Mouse (Mus musculus): ENCODE data around the gene B4galt4. TPM values are rescaled to one million over a fixed set of nuclear protein-coding genes. Genes with fewer than 3 reads are reported as not detected.

The B4galt4 gene
- polyA plus RNA-seq, 1 experiment, result 17.1 TPM

- Histone ChIP-seq H3K27ac (ENCODE audit: insufficient read depth, low read length) (no peak overlapping the region), H3K9me3 (replicated peaks; ENCODE audit: control insufficient read depth, insufficient read depth, low read length, poor library complexity, severe bottlenecking) (peaks cover 8% of the 10 kb centered on the region), H3K36me3 (ENCODE audit: control insufficient read depth, insufficient read depth, low read length, poor library complexity, severe bottlenecking) (no peaks in the 10 kb centered on the region), H3K27me3 (ENCODE audit: control insufficient read depth, insufficient read depth, low read length, poor library complexity, severe bottlenecking) (no peaks in the 10 kb centered on the region), H3K4me3 (ENCODE audit: low read depth, low read length) (no peak overlapping the region), H3K9ac (ENCODE audit: low read depth, poor library complexity, severe bottlenecking) (no peak overlapping the region), H3K4me1 (ENCODE audit: control insufficient read depth, insufficient read depth, low read length) (no peaks in the 10 kb centered on the region)
- TF ChIP-seq POLR2A (IDR thresholded peaks at IDR 0.05; ENCODE audit: insufficient read depth, low read length), result no peak
- no peak for TF ChIP-seq EP300 (IDR thresholded peaks at IDR 0.05; ENCODE audit: insufficient read depth, low read depth, low read length)
- TF ChIP-seq CTCF (IDR thresholded peaks at IDR 0.05; ENCODE audit: low read depth, low read length), result no peak
These were observed 17.8 kb upstream of the B4galt4 start for GRCm38 (mm10) chr16:38724256-38724655.

- H3K27ac ChIP-seq (ENCODE audit: insufficient read depth, low read length), result no peak overlapping the region
- H3K9me3 ChIP-seq (replicated peaks; ENCODE audit: control insufficient read depth, insufficient read depth, low read length, poor library complexity, severe bottlenecking), result peaks cover 8% of the 10 kb centered on the region
- H3K36me3 ChIP-seq (ENCODE audit: control insufficient read depth, insufficient read depth, low read length, poor library complexity, severe bottlenecking), result no peaks in the 10 kb centered on the region
- no peak for TF ChIP-seq CTCF (IDR thresholded peaks at IDR 0.05; ENCODE audit: low read depth, low read length)
- H3K4me1 ChIP-seq (ENCODE audit: control insufficient read depth, insufficient read depth, low read length), result no peaks in the 10 kb centered on the region
- no peak overlapping the region for H3K9ac ChIP-seq (ENCODE audit: low read depth, poor library complexity, severe bottlenecking)
- no peaks in the 10 kb centered on the region for H3K27me3 ChIP-seq (ENCODE audit: control insufficient read depth, insufficient read depth, low read length, poor library complexity, severe bottlenecking)
- H3K4me3 ChIP-seq (ENCODE audit: low read depth, low read length), result no peak overlapping the region
These were observed 17.1 kb upstream of the B4galt4 start for GRCm38 (mm10) chr16:38724974-38725373.

DNA sequence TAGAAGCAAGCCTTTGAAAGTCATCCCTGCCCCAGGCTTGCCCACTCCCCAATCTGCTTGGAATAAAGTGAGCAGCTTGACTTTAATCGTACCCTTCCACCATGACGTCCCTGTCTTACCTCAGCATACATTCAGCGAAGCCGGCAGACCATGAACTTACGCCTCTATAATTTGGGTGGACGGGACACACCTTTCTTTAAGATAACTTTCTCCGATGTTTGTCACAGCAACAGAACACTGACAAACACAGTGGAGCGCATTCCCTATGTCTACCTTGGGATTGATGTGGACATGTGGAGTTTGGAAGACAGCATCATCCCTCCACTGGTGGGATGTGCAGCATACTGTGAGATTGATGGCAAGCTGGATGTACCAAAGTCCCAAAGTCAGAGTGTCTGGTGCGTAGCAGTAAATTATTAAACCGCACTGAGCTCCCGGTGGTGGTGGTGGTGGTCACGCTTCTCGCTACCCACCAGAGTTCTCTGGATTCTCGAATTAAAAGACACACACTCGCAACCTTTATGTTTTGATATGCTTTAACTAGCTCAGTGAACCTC, 13.4 kb upstream of the B4galt4 start:
- no peaks in the 10 kb centered on the region for H3K27me3 ChIP-seq (ENCODE audit: control insufficient read depth, insufficient read depth, low read length, poor library complexity, severe bottlenecking)
- no peak overlapping the region for H3K4me3 ChIP-seq (ENCODE audit: low read depth, low read length)

GRCm38 (mm10) chr16:38729139-38729538, 12.9 kb upstream of the B4galt4 start:
- no peaks in the 10 kb centered on the region for H3K36me3 ChIP-seq (ENCODE audit: control insufficient read depth, insufficient read depth, low read length, poor library complexity, severe bottlenecking)
- H3K4me1 ChIP-seq (ENCODE audit: control insufficient read depth, insufficient read depth, low read length), result no peaks in the 10 kb centered on the region
- H3K4me3 ChIP-seq (ENCODE audit: low read depth, low read length), result no peak overlapping the region
- H3K9me3 ChIP-seq (replicated peaks; ENCODE audit: control insufficient read depth, insufficient read depth, low read length, poor library complexity, severe bottlenecking), result no peaks in the 10 kb centered on the region
- TF ChIP-seq CTCF (IDR thresholded peaks at IDR 0.05; ENCODE audit: low read depth, low read length) (no peak), POLR2A (IDR thresholded peaks at IDR 0.05; ENCODE audit: insufficient read depth, low read length) (no peak), EP300 (IDR thresholded peaks at IDR 0.05; ENCODE audit: insufficient read depth, low read depth, low read length) (no peak)
- H3K27me3 ChIP-seq (ENCODE audit: control insufficient read depth, insufficient read depth, low read length, poor library complexity, severe bottlenecking), result no peaks in the 10 kb centered on the region
- no peak overlapping the region for H3K9ac ChIP-seq (ENCODE audit: low read depth, poor library complexity, severe bottlenecking)
- H3K27ac ChIP-seq (ENCODE audit: insufficient read depth, low read length), result no peak overlapping the region

More for the DNA sequence above, 13.4 kb upstream of the B4galt4 start:
- no peaks in the 10 kb centered on the region for H3K9me3 ChIP-seq (replicated peaks; ENCODE audit: control insufficient read depth, insufficient read depth, low read length, poor library complexity, severe bottlenecking)
- H3K9ac ChIP-seq (ENCODE audit: low read depth, poor library complexity, severe bottlenecking), result no peak overlapping the region
- no peaks in the 10 kb centered on the region for H3K4me1 ChIP-seq (ENCODE audit: control insufficient read depth, insufficient read depth, low read length)
- no peak overlapping the region for H3K27ac ChIP-seq (ENCODE audit: insufficient read depth, low read length)
- no peaks in the 10 kb centered on the region for H3K36me3 ChIP-seq (ENCODE audit: control insufficient read depth, insufficient read depth, low read length, poor library complexity, severe bottlenecking)
- no peak for TF ChIP-seq CTCF (IDR thresholded peaks at IDR 0.05; ENCODE audit: low read depth, low read length)
- no peak for TF ChIP-seq EP300 (IDR thresholded peaks at IDR 0.05; ENCODE audit: insufficient read depth, low read depth, low read length)
- no peak for TF ChIP-seq POLR2A (IDR thresholded peaks at IDR 0.05; ENCODE audit: insufficient read depth, low read length)

- H3K27ac ChIP-seq (ENCODE audit: insufficient read depth, low read length), result no peak overlapping the region
- no peaks in the 10 kb centered on the region for H3K27me3 ChIP-seq (ENCODE audit: control insufficient read depth, insufficient read depth, low read length, poor library complexity, severe bottlenecking)
- H3K9ac ChIP-seq (ENCODE audit: low read depth, poor library complexity, severe bottlenecking), result no peak overlapping the region
- no peak for TF ChIP-seq EP300 (IDR thresholded peaks at IDR 0.05; ENCODE audit: insufficient read depth, low read depth, low read length)
- no peak for TF ChIP-seq CTCF (IDR thresholded peaks at IDR 0.05; ENCODE audit: low read depth, low read length)
- no peak for TF ChIP-seq POLR2A (IDR thresholded peaks at IDR 0.05; ENCODE audit: insufficient read depth, low read length)
- no peak overlapping the region for H3K4me3 ChIP-seq (ENCODE audit: low read depth, low read length)
- H3K36me3 ChIP-seq (ENCODE audit: control insufficient read depth, insufficient read depth, low read length, poor library complexity, severe bottlenecking), result no peaks in the 10 kb centered on the region
- H3K9me3 ChIP-seq (replicated peaks; ENCODE audit: control insufficient read depth, insufficient read depth, low read length, poor library complexity, severe bottlenecking), result no peaks in the 10 kb centered on the region
- no peaks in the 10 kb centered on the region for H3K4me1 ChIP-seq (ENCODE audit: control insufficient read depth, insufficient read depth, low read length)
These were observed 12.3 kb upstream of the B4galt4 start for GRCm38 (mm10) chr16:38729610-38730288.

DNA sequence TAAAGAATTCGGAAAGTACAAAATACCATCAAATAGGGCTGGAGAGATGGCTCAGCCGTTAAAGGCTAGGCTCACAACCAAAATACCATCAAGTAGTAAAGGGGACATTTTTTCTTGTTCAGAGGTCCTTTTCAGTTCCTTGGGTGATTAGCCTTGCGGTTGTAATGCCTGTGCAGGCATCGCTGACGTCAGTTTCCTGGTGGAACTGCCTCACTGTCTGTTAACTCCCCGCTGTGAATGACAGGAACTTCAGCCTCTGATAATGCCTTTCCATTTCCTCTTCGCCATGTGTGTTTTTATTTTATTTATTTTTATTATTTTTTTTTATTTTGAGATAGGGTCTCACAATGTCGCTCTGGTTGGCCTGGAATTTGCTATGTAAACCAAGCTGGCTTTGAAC, 11.1 kb upstream of the B4galt4 start:
- no peaks in the 10 kb centered on the region for H3K4me1 ChIP-seq (ENCODE audit: control insufficient read depth, insufficient read depth, low read length)
- no peaks in the 10 kb centered on the region for H3K9me3 ChIP-seq (replicated peaks; ENCODE audit: control insufficient read depth, insufficient read depth, low read length, poor library complexity, severe bottlenecking)
- no peak overlapping the region for H3K4me3 ChIP-seq (ENCODE audit: low read depth, low read length)
- H3K9ac ChIP-seq (ENCODE audit: low read depth, poor library complexity, severe bottlenecking), result no peak overlapping the region
- H3K27ac ChIP-seq (ENCODE audit: insufficient read depth, low read length), result no peak overlapping the region
- no peaks in the 10 kb centered on the region for H3K36me3 ChIP-seq (ENCODE audit: control insufficient read depth, insufficient read depth, low read length, poor library complexity, severe bottlenecking)
- no peaks in the 10 kb centered on the region for H3K27me3 ChIP-seq (ENCODE audit: control insufficient read depth, insufficient read depth, low read length, poor library complexity, severe bottlenecking)
- no peak for TF ChIP-seq EP300 (IDR thresholded peaks at IDR 0.05; ENCODE audit: insufficient read depth, low read depth, low read length)
- no peak for TF ChIP-seq CTCF (IDR thresholded peaks at IDR 0.05; ENCODE audit: low read depth, low read length)
- TF ChIP-seq POLR2A (IDR thresholded peaks at IDR 0.05; ENCODE audit: insufficient read depth, low read length), result no peak

Measured in ES-Bruce4 (cell line).